Mouse (Mus musculus): Measurements from ENCODE around the gene Slc1a3. TPM values are rescaled to one million over a fixed set of nuclear protein-coding genes. Genes with fewer than 3 reads are reported as not detected.
"Not testable (repeated sequence)": the region's sequence is repeated elsewhere in the genome, so short reads cannot be mapped to it uniquely, and the experiment has no call there.

Gene Slc1a3
- polyA plus RNA-seq, 1 experiment from 2014 or later: 0.13 TPM

DNA sequence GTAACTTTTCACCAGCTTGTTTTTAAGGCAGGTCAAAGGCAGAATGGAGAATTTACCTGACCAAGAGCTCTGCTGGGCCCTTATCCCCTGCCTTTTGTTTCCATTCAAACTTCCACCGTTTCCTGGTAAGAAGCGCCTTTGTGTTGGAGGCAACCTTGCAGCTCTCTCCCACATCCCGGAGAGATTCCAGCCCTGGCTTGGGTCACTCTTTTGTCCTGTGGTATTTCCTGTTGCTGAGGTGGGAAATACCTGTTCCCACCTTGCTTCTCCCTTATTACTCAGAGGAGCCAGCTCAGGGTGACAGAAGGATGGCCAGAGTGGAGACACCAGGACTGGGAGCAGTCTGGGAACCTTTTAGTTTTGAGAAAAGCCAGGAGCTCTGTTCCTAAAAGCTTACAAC, 12.6 kb downstream of the Slc1a3 start:
- Histone ChIP-seq H3K4me3 (ENCODE audit: low read depth, low read length) (no peak overlapping the region), H3K27me3 (ENCODE audit: insufficient read depth, low read length) (no peaks in the 10 kb centered on the region), H3K27ac (ENCODE audit: low read depth) (no peak overlapping the region), H3K9ac (replicated peaks) (no peak overlapping the region), H3K9me3 (ENCODE audit: low read length) (no peaks in the 10 kb centered on the region), H3K4me2 (ENCODE audit: low read depth, low read length) (no peak overlapping the region), H3K4me1 (ENCODE audit: insufficient read depth) (no peaks in the 10 kb centered on the region), H3K36me3 (replicated peaks; ENCODE audit: insufficient read depth, low read length) (no peaks in the 10 kb centered on the region)
- DNase-seq (no peak), ATAC-seq (no peak)
- 62% methylated on average over 3 of the region's 3 CpGs for WGBS (ENCODE audit: insufficient replicate concordance)
- no peak for TF ChIP-seq EP300 (IDR thresholded peaks at IDR 0.05; ENCODE audit: low read depth)
- no peak for TF ChIP-seq CTCF (IDR thresholded peaks at IDR 0.05; ENCODE audit: low read depth)

DNA sequence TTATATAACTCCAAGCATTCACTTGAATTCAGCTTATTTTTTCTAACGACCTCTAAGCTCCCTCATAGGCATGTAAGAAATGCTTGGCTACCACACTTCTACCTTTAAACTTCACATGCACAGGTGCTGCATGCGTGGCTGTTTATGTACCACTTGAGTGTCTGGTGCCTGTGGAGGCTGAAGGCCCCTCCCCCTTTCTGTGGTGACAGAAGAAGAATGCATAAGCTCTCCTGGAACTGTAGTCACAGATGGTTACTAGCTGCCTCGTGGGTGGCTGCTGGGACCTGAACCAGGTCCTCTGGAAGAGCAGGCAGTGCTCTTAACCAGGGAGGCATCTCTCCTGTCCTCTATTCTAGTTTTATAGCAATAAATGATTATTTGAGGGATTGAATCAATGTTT, 13.1 kb downstream of the Slc1a3 start:
- no peak overlapping the region for H3K4me3 ChIP-seq (ENCODE audit: low read depth, low read length)
- no peak overlapping the region for H3K9ac ChIP-seq (replicated peaks)
- no peak for ATAC-seq
- H3K4me2 ChIP-seq (ENCODE audit: low read depth, low read length): no peak overlapping the region
- no peak for DNase-seq
- no peaks in the 10 kb centered on the region for H3K9me3 ChIP-seq (ENCODE audit: low read length)
- no peak for TF ChIP-seq CTCF (IDR thresholded peaks at IDR 0.05; ENCODE audit: low read depth)
- no peak for TF ChIP-seq EP300 (IDR thresholded peaks at IDR 0.05; ENCODE audit: low read depth)
- no peaks in the 10 kb centered on the region for H3K36me3 ChIP-seq (replicated peaks; ENCODE audit: insufficient read depth, low read length)
- H3K4me1 ChIP-seq (ENCODE audit: insufficient read depth): no peaks in the 10 kb centered on the region
- H3K27ac ChIP-seq (ENCODE audit: low read depth): no peak overlapping the region
- H3K27me3 ChIP-seq (ENCODE audit: insufficient read depth, low read length): no peaks in the 10 kb centered on the region
- WGBS (ENCODE audit: insufficient replicate concordance): 64% methylated on average over 3 of the region's 3 CpGs

DNA sequence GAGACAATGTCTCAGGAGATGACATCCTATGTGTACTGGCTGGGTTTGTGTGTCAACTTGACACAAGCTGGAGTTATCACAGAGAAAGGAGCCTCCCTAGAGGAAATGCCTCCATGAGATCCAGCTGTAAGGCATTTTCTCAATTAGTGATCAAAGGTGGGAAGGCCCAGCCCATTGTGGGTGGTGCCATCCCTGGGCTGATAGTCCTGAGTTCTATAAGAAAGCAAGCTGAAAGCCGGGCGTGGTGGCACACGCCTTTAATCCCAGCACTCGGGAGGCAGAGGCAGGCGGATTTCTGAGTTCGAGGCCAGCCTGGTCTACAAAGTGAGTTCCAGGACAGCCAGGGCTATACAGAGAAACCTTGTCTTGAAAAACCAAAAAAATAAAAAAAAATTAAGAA, 20.4 kb downstream of the Slc1a3 start:
- not testable (repeated sequence) for H3K36me3 ChIP-seq (replicated peaks; ENCODE audit: insufficient read depth, low read length); H3K4me2 ChIP-seq (ENCODE audit: low read depth, low read length); DNase-seq; H3K9ac ChIP-seq (replicated peaks); H3K27ac ChIP-seq (ENCODE audit: low read depth); H3K4me3 ChIP-seq (ENCODE audit: low read depth, low read length); H3K27me3 ChIP-seq (ENCODE audit: insufficient read depth, low read length); ATAC-seq; H3K4me1 ChIP-seq (ENCODE audit: insufficient read depth); H3K9me3 ChIP-seq (ENCODE audit: low read length)
- WGBS (ENCODE audit: insufficient replicate concordance): 93% methylated on average over 6 of the region's 6 CpGs

DNA sequence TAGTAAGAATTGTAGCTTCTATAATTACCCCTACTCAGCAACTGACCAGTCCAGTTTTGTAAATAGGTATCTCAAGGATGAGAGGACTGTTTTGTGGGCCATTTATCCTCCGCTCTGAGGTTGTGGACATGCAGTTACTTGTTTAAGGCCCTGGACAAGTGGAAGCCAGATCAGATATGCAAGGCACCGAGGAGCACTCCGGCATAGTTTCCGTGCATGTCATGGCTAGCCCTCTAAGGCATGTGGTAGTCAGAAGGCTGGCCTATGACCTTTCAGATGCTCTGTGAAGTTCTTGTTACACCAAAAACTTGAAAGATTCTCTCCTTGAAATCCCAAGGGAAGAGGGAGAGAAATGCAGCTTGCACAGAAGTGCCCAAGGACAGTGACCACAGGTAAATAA, 23.7 kb downstream of the Slc1a3 start:
- no peak overlapping the region for H3K4me3 ChIP-seq (ENCODE audit: low read depth, low read length)
- TF ChIP-seq EP300 (IDR thresholded peaks at IDR 0.05; ENCODE audit: low read depth): no peak
- TF ChIP-seq CTCF (IDR thresholded peaks at IDR 0.05; ENCODE audit: low read depth): no peak
- H3K9ac ChIP-seq (replicated peaks): no peak overlapping the region
- DNase-seq (no peak), ATAC-seq (no peak)
- no peaks in the 10 kb centered on the region for H3K4me1 ChIP-seq (ENCODE audit: insufficient read depth)
- H3K4me2 ChIP-seq (ENCODE audit: low read depth, low read length): no peak overlapping the region
- no peak overlapping the region for H3K27ac ChIP-seq (ENCODE audit: low read depth)
- WGBS (ENCODE audit: insufficient replicate concordance): 87% methylated on average over 4 of the region's 4 CpGs
- no peaks in the 10 kb centered on the region for H3K36me3 ChIP-seq (replicated peaks; ENCODE audit: insufficient read depth, low read length)
- H3K9me3 ChIP-seq (ENCODE audit: low read length): no peaks in the 10 kb centered on the region
- no peaks in the 10 kb centered on the region for H3K27me3 ChIP-seq (ENCODE audit: insufficient read depth, low read length)

DNA sequence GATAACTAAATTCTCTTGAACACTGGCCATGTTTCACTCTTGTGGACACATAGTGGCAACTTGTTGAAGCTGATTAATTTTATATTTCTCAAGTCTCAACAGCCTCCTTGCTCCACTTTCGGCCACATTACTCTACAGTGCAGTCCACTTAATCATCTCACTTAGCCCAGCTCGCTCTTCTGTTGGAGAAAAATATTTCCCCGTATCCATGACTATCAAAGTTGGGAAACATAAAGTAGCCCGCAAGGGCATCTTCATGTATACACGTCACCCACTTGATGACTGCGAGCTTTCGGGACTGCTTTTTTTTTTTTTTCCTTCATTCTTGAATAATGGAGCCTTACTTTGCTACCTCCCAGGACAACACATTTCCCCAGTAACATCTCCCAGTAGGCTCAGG, 25.1 kb downstream of the Slc1a3 start:
- TF ChIP-seq CTCF (IDR thresholded peaks at IDR 0.05; ENCODE audit: low read depth) (no peak), EP300 (IDR thresholded peaks at IDR 0.05; ENCODE audit: low read depth) (no peak)
- 83% methylated on average over 7 of the region's 7 CpGs for WGBS (ENCODE audit: insufficient replicate concordance)
- H3K27ac ChIP-seq (ENCODE audit: low read depth): no peak overlapping the region
- no peak overlapping the region for H3K4me2 ChIP-seq (ENCODE audit: low read depth, low read length)
- H3K4me3 ChIP-seq (ENCODE audit: low read depth, low read length): no peak overlapping the region
- no peak overlapping the region for H3K9ac ChIP-seq (replicated peaks)
- no peaks in the 10 kb centered on the region for H3K36me3 ChIP-seq (replicated peaks; ENCODE audit: insufficient read depth, low read length)
- no peaks in the 10 kb centered on the region for H3K27me3 ChIP-seq (ENCODE audit: insufficient read depth, low read length)
- H3K4me1 ChIP-seq (ENCODE audit: insufficient read depth): no peaks in the 10 kb centered on the region
- no peak for DNase-seq
- H3K9me3 ChIP-seq (ENCODE audit: low read length): no peaks in the 10 kb centered on the region
- no peak for ATAC-seq

DNA sequence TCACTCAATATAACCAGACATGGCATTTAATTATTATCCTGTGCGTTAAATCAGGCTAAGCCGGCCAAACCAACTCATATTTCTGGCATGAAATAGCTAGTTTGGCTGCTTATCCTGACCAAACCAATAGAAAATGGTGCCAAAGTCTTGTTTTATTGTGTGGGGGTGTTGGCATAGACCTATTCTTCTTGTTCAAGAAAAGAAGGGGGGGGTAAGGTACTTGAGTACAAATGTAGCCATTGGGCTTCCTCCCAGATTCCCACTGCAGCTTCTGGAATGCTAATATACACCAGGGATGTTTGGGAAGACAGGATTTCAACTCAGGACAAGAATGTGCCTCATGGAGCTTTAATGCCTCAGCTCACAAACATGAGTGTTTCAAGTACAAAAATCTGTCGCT, 26.3 kb downstream of the Slc1a3 start:
- Histone ChIP-seq H3K4me3 (ENCODE audit: low read depth, low read length) (no peak overlapping the region), H3K27me3 (ENCODE audit: insufficient read depth, low read length) (no peaks in the 10 kb centered on the region), H3K9me3 (ENCODE audit: low read length) (no peaks in the 10 kb centered on the region), H3K4me2 (ENCODE audit: low read depth, low read length) (no peak overlapping the region), H3K36me3 (replicated peaks; ENCODE audit: insufficient read depth, low read length) (no peaks in the 10 kb centered on the region), H3K27ac (ENCODE audit: low read depth) (no peak overlapping the region), H3K4me1 (ENCODE audit: insufficient read depth) (no peaks in the 10 kb centered on the region), H3K9ac (replicated peaks) (no peak overlapping the region)
- TF ChIP-seq CTCF (IDR thresholded peaks at IDR 0.05; ENCODE audit: low read depth): no peak
- no peak for TF ChIP-seq EP300 (IDR thresholded peaks at IDR 0.05; ENCODE audit: low read depth)
- ATAC-seq (no peak), DNase-seq (no peak)
- WGBS (ENCODE audit: insufficient replicate concordance): 93% methylated on average over 3 of the region's 3 CpGs

DNA sequence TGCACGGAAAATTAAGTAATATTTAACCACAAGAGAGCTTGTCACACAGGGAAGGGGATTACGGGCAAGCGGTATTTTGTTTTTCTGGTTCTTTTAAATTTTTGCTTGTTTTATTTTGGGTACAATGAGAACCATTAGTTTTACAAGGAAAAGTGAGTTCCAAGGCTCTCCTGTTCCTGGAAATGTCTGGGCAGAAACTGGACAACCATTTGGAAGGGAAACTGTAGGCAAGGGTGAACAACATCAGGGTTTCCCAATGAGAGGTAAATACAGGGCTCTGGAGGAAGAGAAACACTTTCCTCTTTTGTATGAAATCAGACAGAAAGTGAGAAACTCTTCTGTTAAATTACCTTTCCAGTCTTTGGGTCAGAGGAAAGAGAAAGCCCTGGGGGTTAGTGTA, 27.7 kb downstream of the Slc1a3 start:
- no peak for DNase-seq
- H3K27ac ChIP-seq (ENCODE audit: low read depth): no peak overlapping the region
- no peaks in the 10 kb centered on the region for H3K27me3 ChIP-seq (ENCODE audit: insufficient read depth, low read length)
- no peaks in the 10 kb centered on the region for H3K36me3 ChIP-seq (replicated peaks; ENCODE audit: insufficient read depth, low read length)
- TF ChIP-seq CTCF (IDR thresholded peaks at IDR 0.05; ENCODE audit: low read depth): no peak
- no peak for TF ChIP-seq EP300 (IDR thresholded peaks at IDR 0.05; ENCODE audit: low read depth)
- no peak overlapping the region for H3K4me3 ChIP-seq (ENCODE audit: low read depth, low read length)
- H3K4me1 ChIP-seq (ENCODE audit: insufficient read depth): no peaks in the 10 kb centered on the region
- 73% methylated on average over 3 of the region's 3 CpGs for WGBS (ENCODE audit: insufficient replicate concordance)
- H3K9me3 ChIP-seq (ENCODE audit: low read length): no peaks in the 10 kb centered on the region
- H3K4me2 ChIP-seq (ENCODE audit: low read depth, low read length): no peak overlapping the region
- no peak overlapping the region for H3K9ac ChIP-seq (replicated peaks)
- ATAC-seq: no peak
